Mouse (Mus musculus) thymus, adult 2 months (tissue): Measurements from ENCODE around the gene Plekhf1. TPM values are rescaled to one million over a fixed set of nuclear protein-coding genes. Genes with fewer than 3 reads are reported as not detected.

ENCODE experiments used
- DNase-seq: peaks from one replicate; pipeline ENCODE4 v3.0.0; 2021
- H3K27ac ChIP-seq: fragments of 200-500 bp; 2 replicates; pipeline ENCODE4 v1.5.1; 2012; ENCODE audit warnings: low read length, control low read depth; ENCODE audit not compliant: control insufficient read depth, insufficient read depth
- H3K27me3 ChIP-seq: fragments of 200-500 bp; 2 replicates; pipeline ENCODE4 v1.6.1; 2012; ENCODE audit warnings: mild to moderate bottlenecking, low read length, moderate library complexity, mixed read lengths; ENCODE audit not compliant: control insufficient read depth, insufficient read depth
- H3K36me3 ChIP-seq: fragments of 200-500 bp; 2 replicates; pipeline ENCODE4 v1.6.1; 2012; ENCODE audit warnings: mild to moderate bottlenecking, low read length, moderate library complexity; ENCODE audit not compliant: control insufficient read depth, insufficient read depth
- H3K4me1 ChIP-seq: fragments of 200-500 bp; replicated peaks from 2 replicates; pipeline ENCODE4 v1.6.1; 2012; ENCODE audit warnings: low read length; ENCODE audit not compliant: control insufficient read depth, insufficient read depth
- H3K4me3 ChIP-seq: fragments of 200-500 bp; 2 replicates; pipeline ENCODE4 v1.5.1; 2012; ENCODE audit warnings: mild to moderate bottlenecking, low read length, control low read depth, moderate library complexity; ENCODE audit not compliant: control insufficient read depth, insufficient read depth
- CTCF ChIP-seq: fragments of 200-500 bp; IDR thresholded peaks from 2 replicates; pipeline ENCODE4 v1.5.1; 2012; ENCODE audit warnings: mild to moderate bottlenecking, control low read depth, low read length, moderate library complexity, borderline replicate concordance; ENCODE audit not compliant: control insufficient read depth, poor library complexity, insufficient read depth; ENCODE audit errors: extremely low read depth
- POLR2A ChIP-seq: fragments of 200-500 bp; IDR thresholded peaks from 2 replicates; pipeline ENCODE4 v1.6.1; 2012; ENCODE audit warnings: mild to moderate bottlenecking, low read length, control low read depth, moderate library complexity; ENCODE audit not compliant: control insufficient read depth, poor library complexity, insufficient read depth; ENCODE audit errors: extremely low read depth
- WGBS: fragments of 180-500 bp; shearing (Covaris S2); methylation state at CpG from one replicate; pipeline ENCODE4 v1.1.7; 2018; 5-methylcytosine and 5-hydroxymethylcytosine counted together
- polyA plus RNA-seq: library from polyadenylated mRNA; depleted of rRNA; stranded (reverse); fragments of >200 nt; gene quantifications from 2 replicates; pipeline ENCODE4 v1.2.3, GENCODE M21; 2012

The Plekhf1 gene
- polyA plus RNA-seq, 1 experiment = 5.8 TPM

DNA sequence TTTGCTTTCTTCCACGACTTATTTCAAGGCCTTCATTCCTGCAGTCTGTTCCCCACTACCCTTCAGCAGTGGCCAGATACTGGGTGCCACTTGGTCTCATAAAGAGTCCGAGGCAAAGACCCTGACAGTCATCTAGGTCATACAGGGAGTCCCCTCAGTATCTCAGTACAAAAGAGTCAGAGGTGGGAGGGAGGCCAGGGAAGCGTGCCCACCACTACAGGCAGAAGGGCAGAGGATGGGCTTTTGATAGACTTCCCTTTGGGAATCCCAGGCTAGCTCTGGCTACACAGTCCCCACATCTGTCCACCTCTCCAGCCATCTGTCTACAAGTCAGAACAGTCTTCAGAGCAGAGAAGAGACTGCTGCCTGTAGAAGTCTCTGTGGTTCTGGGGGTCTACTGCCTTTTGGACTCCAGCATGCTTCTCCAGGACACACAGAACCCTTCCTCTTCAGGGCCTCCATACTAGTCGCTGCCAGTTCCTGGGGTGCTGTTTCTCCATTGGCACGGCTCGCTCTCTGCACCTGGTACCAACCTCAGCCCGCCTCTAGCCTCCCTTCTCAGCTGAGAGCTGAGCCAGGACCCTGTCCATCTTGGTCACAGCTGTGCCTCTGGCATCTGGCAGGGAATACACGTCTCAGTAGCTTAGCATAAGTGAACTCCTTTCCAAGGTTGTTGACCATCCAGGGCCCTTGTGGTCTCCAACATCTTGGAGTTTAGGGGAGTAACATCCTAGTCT lies 9.0 kb downstream of the Plekhf1 start:
- Histone ChIP-seq H3K4me3 (no peak overlapping the region), H3K4me1 (peaks cover 46% of the 10 kb centered on the region), H3K27ac (no peak overlapping the region), H3K36me3 (no peaks in the 10 kb centered on the region), H3K27me3 (no peaks in the 10 kb centered on the region)
- 92% methylated on average over 8 of the region's 8 CpGs for WGBS
- no peak for DNase-seq
- TF ChIP-seq CTCF (no peak), POLR2A (no peak)

DNA sequence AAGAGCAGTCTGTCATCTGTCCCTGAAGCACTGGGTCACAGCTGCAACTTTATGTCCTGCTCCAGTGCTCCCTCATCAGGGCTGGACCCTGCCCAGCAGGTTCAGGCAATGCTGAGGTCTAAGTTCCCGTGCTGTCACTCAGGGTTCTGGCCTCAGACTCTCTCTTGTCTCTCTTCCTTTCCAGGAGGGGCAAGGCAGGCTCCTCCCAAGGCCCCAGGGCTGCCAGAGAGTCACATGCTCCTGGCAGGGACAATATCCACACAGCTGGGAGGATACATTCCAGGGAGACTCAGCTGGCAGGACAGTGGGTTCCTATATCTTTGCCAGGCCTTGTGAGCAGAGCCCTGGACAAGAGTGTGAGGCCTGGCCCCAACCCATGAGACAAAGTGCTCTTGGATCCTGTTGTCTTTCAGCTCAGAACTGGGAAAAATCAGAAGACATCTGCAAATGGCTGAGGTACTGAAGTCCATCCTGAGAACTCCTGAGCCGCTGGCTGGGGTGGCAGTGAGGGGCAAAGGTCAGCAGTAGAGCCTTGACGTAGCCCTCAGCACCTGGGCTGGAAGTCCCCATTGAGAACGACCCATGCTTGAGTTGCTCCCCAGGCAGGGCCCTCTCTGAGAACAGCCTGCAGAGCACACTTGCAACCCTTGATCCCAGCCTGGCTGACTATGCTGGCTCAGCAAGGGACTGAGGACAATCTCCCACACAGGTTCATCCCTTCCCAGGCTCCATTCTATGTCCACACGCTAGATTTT lies 10.2 kb downstream of the Plekhf1 start:
- Histone ChIP-seq H3K27ac (no peak overlapping the region), H3K36me3 (no peaks in the 10 kb centered on the region), H3K4me3 (no peak overlapping the region), H3K4me1 (peaks cover 57% of the 10 kb centered on the region), H3K27me3 (no peaks in the 10 kb centered on the region)
- TF ChIP-seq CTCF = no peak
- TF ChIP-seq POLR2A = no peak
- DNase-seq = no peak
- WGBS = 93% methylated on average over 5 of the region's 5 CpGs

DNA sequence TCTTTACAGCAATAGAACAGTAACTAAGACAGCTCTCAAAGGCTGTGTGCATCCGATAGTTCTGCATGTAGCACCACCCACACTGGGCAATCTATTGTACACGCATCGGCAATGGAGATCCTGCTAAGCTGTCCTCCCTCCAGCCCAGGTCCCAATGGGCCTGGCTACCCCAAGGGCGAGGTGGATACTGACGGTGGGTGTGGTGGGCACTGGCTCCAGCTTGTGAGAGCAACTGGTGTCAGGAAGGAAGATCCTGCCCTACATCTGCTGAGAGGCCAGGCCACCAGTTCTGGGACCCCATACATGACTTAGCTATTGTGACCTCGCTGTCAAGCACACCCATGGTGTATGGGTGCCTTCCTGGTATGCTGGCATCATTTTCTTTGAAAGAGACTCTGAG lies 12.1 kb downstream of the Plekhf1 start:
- Histone ChIP-seq H3K4me1 (peaks cover 60% of the 10 kb centered on the region), H3K4me3 (no peak overlapping the region), H3K27me3 (no peaks in the 10 kb centered on the region), H3K27ac (peak overlapping the region; percentile 96), H3K36me3 (no peaks in the 10 kb centered on the region)
- no peak for DNase-seq
- 96% methylated on average over 6 of the region's 6 CpGs for WGBS
- TF ChIP-seq CTCF (no peak), POLR2A (no peak)

DNA sequence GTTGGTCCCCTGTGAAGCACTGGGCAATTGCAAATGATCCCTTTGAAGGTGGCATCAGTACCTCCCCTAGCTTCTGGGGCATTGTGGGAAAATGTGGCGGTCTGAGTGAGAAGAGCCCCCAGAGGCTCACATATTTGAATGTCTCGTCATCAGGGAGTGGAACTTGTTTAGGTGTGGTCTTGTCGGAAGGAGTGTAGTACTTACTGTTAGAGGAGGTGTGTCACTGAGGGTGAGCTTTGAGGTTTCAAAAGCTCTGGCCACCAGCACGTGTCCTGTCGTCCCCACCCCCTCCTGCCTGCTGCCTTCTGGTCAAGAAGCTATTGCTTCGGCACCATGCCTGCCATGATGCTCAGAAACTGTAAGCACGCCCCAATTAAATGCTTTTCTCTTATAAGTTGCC lies 12.5 kb downstream of the Plekhf1 start:
- Histone ChIP-seq H3K36me3 (no peaks in the 10 kb centered on the region), H3K4me1 (peaks cover 58% of the 10 kb centered on the region), H3K27me3 (no peaks in the 10 kb centered on the region), H3K4me3 (no peak overlapping the region), H3K27ac (peak overlapping the region; percentile 96)
- no peak for TF ChIP-seq CTCF
- no peak for TF ChIP-seq POLR2A
- no peak for DNase-seq
- 53% methylated on average over 7 of the region's 7 CpGs for WGBS

DNA sequence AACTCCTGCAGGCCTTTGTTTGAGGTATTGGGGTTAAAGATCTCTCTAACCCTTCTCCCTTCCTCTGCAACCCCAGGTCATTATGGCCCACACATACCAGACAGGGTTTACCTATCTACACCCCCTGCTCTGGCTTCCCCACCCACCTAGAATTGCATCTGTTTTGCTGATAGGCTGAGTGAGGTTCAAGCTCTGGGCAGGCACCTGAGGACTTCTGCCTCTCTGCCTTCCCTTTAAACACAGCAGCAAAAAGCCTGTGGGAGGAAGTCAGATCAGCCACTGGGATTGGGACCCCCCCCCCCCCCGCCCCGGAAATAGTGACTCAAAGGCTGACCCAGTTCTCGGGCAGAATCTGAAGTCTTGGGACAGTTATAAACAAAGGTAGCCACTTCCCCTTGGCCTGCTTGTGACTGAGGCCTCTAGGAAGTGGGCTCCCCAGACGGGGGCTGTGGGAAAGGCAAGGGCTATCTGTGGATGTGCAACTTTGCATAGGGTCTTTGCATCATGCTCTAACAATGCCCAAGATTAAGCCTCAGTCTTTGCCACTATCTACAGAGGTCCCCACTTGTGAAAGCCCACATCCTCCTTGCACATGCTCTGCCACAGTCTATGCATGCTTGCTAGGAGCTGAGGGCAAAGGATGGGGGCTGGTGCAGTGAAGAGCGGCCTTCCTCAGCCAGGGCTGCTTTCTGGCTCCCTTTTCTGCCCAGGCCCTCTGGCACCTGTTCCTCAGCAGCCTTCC lies 13.2 kb downstream of the Plekhf1 start:
- Histone ChIP-seq H3K27ac (peak overlapping the region; percentile 96), H3K27me3 (no peaks in the 10 kb centered on the region), H3K4me3 (no peak overlapping the region), H3K36me3 (no peaks in the 10 kb centered on the region), H3K4me1 (peaks cover 55% of the 10 kb centered on the region)
- DNase-seq = peak; percentile 70
- WGBS = 8% methylated on average over 5 of the region's 5 CpGs
- TF ChIP-seq POLR2A (0 out of 2 replicates have a peak, but pooled peaks have one; percentile 38), CTCF (no peak)

DNA sequence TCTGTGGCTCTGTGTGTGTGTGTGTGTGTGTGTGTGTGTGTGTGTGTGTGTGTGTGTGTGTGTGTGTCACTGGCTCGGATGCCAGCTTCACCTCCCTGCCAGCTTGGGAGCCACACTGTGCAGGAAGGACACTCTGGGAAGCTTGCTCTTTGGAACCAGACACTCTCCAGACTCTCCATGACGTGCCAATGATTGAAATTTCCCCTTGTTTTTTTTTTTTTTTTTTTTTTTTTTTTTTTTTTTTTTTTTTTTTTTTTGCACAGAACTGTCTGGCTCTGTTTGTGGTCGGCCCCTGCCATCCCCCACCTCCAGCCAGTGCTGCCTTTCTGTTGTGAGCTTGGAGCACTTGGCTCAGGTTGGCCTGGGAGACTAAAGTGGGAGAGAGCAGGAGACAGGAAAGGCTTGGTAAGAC lies 15.2 kb downstream of the Plekhf1 start:
- H3K27ac ChIP-seq = no peak overlapping the region
- peaks cover 50% of the 10 kb centered on the region for H3K4me1 ChIP-seq
- H3K27me3 ChIP-seq = no peaks in the 10 kb centered on the region
- no peaks in the 10 kb centered on the region for H3K36me3 ChIP-seq
- H3K4me3 ChIP-seq = no peak overlapping the region
- TF ChIP-seq CTCF (no peak), POLR2A (no peak)
- DNase-seq = no peak
- WGBS = 73% methylated on average over 3 of the region's 3 CpGs

DNA sequence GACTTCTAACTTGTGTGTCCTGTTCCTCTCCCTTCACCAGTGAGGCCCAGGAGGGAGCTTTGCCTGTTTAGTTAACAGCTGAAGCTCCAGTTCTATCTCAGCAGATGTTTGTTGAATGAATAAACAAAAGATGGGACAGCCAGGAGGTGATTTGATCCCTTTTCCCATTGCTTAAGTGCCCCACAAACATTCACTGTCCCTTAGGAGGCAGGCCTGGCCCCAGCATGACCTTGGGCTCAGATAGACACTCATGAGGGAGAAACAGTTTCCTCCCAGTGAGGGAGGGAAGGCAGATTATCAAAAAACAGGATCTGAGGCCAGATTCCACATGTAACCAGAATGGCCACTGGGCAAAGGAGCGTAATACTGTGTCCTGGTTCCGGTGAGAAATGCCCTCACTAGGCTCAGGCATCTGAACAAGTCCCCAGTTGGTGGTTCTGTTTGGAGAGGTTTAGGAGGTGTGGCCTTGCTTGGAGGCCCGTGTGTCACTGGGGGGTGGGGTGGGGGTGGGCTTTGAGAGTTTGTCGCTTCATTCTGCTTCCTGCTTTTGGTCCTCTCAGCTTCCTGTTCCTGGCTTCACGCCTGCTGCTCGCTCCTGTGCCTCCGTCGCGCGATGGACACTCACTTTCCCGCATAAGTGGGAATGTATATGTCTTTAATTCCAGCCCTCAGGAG lies 18.2 kb downstream of the Plekhf1 start:
- WGBS = 82% methylated on average over 11 of the region's 11 CpGs
- Histone ChIP-seq H3K4me3 (no peak overlapping the region), H3K27me3 (no peaks in the 10 kb centered on the region), H3K36me3 (no peaks in the 10 kb centered on the region), H3K4me1 (peaks cover 27% of the 10 kb centered on the region), H3K27ac (no peak overlapping the region)
- DNase-seq = no peak
- TF ChIP-seq CTCF (no peak), POLR2A (no peak)
